Mouse (Mus musculus) cerebellum, adult 2 months (tissue): ENCODE measurements around the gene Pgd.

ENCODE experiments used
- CTCF ChIP-seq: fragments of 200-500 bp; IDR thresholded peaks from 2 replicates; pipeline ENCODE4 v1.5.1; 2011; ENCODE audit warnings: low read depth, mild to moderate bottlenecking, control low read depth, low read length, moderate library complexity, borderline replicate concordance; ENCODE audit not compliant: insufficient read depth
- POLR2A ChIP-seq: fragments of 200-500 bp; IDR thresholded peaks from 2 replicates; pipeline ENCODE4 v1.6.1; 2011; ENCODE audit warnings: low read length, control low read depth, borderline replicate concordance; ENCODE audit not compliant: insufficient read depth

DNA sequence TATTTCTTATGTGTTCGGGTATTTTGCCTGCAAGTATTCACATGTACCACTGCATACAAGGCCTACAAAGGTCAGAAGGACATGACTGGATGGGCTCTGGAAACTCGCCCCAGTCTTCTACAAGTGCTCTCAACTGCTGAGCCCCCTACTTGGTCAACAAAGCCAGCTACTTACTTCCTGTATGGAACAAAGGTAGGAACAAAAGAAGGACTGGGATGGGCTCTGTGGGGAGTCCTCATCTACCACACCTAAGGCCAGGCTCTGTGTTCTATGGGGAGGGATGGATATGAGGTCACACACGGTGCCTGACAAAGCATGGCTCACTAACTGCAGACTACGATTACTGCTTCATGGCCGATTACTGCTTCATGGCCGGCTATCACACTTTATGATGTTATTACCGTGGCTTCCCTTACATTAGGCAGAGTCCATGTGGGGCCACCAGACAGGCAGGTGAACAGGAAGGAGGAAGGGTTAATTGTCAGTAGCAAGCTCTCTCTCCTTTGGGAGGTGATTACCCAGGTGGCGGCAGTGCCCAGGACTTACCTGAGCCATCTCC is 9.1 kb downstream of the Pgd start:
- TF ChIP-seq CTCF (no peak), POLR2A (no peak)
